Mouse (Mus musculus): ENCODE measurements around the gene Ifnz.
"Not testable (repeated sequence)": the region's sequence is repeated elsewhere in the genome, so short reads cannot be mapped to it uniquely, and the experiment has no call there.

Gene Ifnz

GRCm38 (mm10) chr4:88781831-88782230 is at the start of gene Ifnz:
TSS of gene Ifnz (plus strand) at chr4:88782131.
- DNase-seq (ENCODE audit: low spot score) = not testable (repeated sequence)

GRCm38 (mm10) chr4:88738480-88738879 is 43.5 kb upstream of the Ifnz start:
- peak; percentile 77 for DNase-seq (ENCODE audit: low spot score)

- DNase-seq (ENCODE audit: low spot score) = no peak
Observed at GRCm38 (mm10) chr4:88739036-88739435, 42.9 kb upstream of the Ifnz start.

DNA sequence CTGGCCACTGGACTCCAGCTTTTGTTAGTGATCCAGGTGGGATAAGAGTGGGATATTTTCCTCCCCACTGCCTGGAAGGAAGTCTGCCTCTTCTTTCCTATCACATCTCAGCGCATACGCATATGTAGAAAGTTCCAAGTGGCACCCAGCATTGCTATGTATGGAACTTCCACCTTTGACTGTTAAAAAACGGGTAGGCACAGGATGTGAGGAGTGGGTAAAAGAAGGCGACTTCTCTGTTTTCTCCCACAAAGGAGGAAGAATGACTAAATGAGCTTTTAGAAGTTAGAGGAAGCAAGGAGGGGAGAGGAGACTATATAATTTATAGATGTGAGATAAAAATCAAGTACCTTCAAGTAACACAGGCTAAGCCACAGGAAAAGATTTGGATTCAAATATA is 40.5 kb upstream of the Ifnz start:
- DNase-seq (ENCODE audit: low spot score) = no peak

DNA sequence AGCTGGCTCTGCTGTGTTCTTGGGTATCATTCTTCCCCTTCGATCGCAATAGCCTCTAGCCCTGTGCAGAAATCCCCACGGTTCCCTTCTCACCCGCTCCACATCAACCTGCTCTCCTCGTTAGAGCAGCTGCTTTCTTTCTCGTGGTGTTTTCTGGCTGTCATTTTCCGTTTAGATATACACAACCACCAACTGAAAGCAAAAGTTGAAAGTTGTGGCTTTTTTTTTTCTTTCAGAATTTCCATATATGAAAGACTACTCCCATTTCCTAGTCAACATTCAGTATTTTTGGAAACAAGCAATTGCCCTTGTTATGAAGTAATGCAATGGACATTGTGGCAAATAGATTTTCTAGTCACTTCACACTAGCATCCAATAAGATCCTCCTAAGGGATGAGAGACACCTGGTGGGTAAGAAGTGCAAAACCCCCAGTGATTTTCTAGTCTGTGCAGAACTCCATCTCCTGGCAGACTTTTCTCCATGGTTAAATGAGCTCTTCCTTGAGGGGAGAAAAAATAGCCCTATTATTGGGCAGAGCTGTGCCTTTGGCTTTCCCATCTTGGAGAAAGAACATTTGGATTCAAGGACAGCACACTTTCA is 39.1 kb upstream of the Ifnz start:
- no peak for DNase-seq (ENCODE audit: low spot score)

GRCm38 (mm10) chr4:88744207-88744606 is 37.7 kb upstream of the Ifnz start:
- no peak for DNase-seq (ENCODE audit: low spot score)

- no peak for DNase-seq (ENCODE audit: low spot score)
Observed at GRCm38 (mm10) chr4:88749926-88750325, 32.0 kb upstream of the Ifnz start.

DNA sequence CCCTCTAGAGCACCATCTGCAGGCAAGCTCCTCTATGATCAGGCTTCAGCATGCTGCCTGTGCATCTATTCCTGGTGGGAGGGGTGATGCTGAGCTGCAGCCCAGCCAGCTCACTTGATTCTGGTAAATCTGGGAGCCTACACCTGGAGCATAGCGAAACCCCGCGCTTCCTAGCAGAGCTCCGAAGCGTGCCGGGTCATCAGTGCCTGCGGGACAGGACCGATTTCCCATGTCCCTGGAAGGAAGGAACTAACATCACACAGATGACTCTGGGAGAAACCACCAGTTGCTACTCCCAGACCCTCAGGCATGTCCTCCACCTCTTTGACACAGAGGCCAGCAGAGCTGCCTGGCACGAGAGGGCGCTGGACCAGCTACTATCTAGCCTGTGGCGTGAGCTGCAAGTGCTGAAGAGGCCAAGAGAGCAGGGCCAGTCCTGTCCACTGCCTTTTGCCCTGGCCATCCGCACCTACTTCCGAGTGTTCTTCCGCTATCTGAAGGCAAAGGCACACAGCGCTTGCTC is 27.1 kb upstream of the Ifnz start, which contains the start of gene Gm13271:
Gene Gm13271 (plus strand): TSS at position 51 of the 523 bp plus-strand sequence.
- DNase-seq (ENCODE audit: low spot score) = not testable (repeated sequence)

DNA sequence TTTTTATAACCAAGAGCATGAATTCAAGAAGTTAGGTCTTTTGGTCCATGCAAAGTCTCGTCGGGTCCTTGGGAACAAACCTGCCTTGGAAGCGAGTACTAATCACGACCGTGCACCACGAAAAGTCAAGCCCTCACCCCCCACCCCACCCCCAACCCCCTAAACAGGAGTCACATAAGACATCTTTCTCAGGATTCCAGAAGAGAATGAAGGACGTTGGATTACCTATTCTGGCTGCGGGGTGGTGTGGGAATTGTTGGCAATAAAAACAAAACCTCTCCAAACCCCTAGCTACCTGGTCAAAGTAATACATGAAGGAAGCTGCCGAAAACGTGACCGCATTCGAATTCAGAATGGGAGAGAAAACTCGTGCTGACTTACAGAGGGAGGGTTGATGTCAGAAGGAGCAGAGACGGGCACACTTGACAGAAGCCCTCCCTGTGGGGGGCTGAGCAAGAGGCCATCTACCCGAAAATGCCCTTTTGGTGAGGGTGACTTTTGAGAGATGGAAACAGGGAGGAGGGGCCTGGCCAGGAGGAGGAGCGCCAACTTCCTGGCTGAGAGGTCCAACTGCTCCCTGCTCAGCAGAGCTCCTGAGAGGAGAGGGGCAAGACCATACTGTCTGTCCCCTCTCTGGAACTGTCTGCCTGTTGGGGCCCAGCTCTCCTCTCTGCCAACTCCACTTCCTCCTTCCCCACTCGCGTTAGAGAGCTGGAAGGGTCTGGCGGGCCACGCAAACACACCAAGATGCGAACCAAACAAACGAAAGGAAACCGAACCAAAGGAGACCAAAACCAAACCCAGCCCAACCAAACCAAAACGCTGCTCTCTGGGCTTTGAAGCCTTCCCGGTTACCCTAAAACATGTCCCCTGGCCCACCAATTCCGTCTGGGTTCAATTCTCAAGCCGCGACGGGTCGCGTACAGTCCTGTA is 25.1 kb upstream of the Ifnz start:
- not testable (repeated sequence) for DNase-seq (ENCODE audit: low spot score)

DNA sequence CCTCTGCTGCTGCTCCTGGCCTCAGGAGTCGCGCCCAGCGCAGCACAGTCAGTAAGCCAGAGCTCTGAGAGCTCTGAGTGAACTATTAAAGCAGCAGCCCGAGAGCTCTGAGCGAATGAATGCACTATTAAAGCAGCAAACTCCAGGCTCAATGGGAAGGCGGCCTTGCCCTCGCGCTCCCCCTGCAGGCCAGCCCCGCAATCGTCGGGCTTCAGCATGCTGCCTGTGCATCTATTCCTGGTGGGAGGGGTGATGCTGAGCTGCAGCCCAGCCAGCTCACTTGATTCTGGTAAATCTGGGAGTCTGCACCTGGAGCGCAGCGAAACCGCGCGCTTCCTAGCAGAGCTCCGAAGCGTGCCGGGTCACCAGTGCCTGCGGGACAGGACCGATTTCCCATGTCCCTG is 24.3 kb upstream of the Ifnz start:
- not testable (repeated sequence) for DNase-seq (ENCODE audit: low spot score)

GRCm38 (mm10) chr4:88758751-88759150 is 23.2 kb upstream of the Ifnz start:
- DNase-seq (ENCODE audit: low spot score) = not testable (repeated sequence)

DNA sequence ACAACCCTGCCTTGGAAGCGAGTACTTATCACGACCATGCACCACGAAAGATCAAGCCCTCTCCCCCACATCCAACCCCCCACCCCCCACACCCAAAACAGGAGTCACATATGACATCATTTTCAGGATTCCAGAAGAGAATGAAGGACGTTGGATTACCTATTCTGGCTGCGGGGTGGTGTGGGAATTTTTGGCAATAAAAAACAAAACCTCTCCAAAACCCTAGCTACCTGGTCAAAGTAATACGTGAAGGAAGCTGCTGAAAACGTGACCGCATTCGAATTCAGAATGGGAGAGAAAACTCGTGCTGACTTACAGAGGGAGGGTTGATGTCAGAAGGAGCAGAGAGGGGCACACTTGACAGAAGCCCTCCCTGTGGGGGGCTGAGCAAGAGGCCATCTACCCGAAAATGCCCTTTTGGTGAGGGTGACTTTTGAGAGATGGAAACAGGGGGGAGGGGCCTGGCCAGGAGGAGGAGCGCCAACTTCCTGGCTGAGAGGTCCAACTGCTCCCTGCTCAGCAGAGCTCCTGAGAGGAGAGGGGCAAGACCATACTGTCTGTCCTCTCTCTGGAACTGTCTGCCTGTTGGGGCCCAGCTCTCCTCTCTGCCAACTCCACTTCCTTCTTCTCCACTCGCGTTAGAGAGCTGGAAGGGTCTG is 22.2 kb upstream of the Ifnz start, which contains the start of gene Gm13283:
Gene Gm13283 (plus strand): TSS at position 510 of the 659 bp plus-strand sequence.
- DNase-seq (ENCODE audit: low spot score) = not testable (repeated sequence)

GRCm38 (mm10) chr4:88760431-88760830 is 21.5 kb upstream of the Ifnz start:
- not testable (repeated sequence) for DNase-seq (ENCODE audit: low spot score)

DNA sequence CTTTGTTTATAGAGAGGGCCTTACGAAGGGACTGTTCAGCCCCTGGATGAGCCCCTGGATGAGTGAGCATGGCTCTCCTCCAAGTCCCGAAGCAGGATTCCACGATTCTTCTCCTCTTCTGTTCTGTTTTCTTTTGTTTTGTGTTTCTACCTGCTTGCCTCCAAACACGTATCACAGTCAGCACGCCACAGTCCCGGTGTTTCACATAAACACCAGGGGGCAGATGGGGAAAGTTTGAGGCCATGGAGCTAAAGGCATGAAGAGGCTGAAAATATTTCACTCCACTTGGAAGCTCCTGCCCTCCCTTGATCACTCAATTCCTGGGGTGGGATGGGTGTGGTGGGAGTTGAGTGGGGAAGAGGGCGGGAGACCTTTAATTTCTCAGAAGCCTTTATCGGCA is 20.2 kb upstream of the Ifnz start:
- DNase-seq (ENCODE audit: low spot score) = not testable (repeated sequence)

DNA sequence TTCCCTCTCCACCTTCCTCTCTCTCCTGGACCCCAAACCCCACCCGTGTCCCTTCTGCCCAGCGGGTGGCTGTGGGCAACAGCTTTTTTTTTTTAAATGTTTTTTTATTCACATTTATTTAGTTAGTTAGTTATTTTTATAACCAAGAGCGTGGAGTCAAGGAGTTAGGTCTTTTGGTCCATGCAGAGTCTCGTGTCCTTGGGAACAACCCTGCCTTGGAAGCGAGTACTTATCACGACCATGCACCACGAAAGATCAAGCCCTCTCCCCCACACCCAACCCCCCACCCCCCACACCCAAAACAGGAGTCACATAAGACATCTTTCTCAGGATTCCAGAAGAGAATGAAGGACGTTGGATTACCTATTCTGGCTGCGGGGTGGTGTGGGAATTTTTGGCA is 19.6 kb upstream of the Ifnz start:
- not testable (repeated sequence) for DNase-seq (ENCODE audit: low spot score)

DNA sequence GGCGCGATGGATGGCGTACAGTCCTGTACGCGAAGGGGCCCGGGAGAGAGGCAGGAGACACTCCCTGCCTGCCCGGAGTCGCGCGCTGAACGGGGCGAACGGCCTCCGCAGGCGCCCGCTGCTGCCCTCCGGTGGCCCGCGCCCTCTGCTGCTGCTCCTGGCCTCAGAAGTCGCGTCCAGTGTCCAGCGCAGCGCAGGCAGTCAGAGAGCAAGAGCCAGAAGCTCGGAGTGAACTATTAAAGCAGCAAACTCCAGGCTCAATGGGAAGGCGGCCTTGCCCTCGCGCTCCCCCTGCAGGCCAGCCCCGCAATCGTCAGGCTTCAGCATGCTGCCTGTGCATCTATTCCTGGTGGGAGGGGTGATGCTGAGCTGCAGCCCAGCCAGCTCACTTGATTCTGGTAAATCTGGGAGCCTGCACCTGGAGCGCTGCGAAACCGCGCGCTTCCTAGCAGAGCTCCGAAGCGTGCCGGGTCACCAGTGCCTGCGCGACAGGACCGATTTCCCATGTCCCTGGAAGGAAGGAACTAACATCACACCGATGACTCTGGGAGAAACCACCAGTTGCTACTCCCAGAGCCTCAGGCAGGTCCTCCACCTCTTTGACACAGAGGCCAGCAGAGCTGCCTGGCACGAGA is 18.4 kb upstream of the Ifnz start:
- DNase-seq (ENCODE audit: low spot score) = peak; percentile 29

GRCm38 (mm10) chr4:88773534-88773933 is 8.4 kb upstream of the Ifnz start, which contains the start of gene Gm13290:
TSS of gene Gm13290 (plus strand) at chr4:88773834.
- not testable (repeated sequence) for DNase-seq (ENCODE audit: low spot score)

DNA sequence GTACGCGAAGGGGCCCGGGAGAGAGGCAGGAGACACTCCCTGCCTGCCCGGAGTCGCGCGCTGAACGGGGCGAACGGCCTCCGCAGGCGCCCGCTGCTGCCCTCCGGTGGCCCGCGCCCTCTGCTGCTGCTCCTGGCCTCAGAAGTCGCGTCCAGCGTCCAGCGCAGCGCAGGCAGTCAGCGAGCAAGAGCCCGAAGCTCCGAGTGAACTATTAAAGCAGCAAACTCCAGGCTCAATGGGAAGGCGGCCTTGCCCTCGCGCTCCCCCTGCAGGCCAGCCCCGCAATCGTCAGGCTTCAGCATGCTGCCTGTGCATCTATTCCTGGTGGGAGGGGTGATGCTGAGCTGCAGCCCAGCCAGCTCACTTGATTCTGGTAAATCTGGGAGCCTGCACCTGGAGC is 5.3 kb upstream of the Ifnz start, which contains the start of gene Gm13289:
Gene Gm13289 (plus strand): TSS at position 301 of the 400 bp plus-strand sequence.
- DNase-seq (ENCODE audit: low spot score) = not testable (repeated sequence)

DNA sequence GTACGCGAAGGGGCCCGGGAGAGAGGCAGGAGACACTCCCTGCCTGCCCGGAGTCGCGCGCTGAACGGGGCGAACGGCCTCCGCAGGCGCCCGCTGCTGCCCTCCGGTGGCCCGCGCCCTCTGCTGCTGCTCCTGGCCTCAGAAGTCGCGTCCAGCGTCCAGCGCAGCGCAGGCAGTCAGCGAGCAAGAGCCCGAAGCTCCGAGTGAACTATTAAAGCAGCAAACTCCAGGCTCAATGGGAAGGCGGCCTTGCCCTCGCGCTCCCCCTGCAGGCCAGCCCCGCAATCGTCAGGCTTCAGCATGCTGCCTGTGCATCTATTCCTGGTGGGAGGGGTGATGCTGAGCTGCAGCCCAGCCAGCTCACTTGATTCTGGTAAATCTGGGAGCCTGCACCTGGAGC is 2.4 kb upstream of the Ifnz start, which contains the start of gene Gm13272:
Gene Gm13272 (plus strand): TSS at position 301 of the 400 bp plus-strand sequence.
- not testable (repeated sequence) for DNase-seq (ENCODE audit: low spot score)

DNA sequence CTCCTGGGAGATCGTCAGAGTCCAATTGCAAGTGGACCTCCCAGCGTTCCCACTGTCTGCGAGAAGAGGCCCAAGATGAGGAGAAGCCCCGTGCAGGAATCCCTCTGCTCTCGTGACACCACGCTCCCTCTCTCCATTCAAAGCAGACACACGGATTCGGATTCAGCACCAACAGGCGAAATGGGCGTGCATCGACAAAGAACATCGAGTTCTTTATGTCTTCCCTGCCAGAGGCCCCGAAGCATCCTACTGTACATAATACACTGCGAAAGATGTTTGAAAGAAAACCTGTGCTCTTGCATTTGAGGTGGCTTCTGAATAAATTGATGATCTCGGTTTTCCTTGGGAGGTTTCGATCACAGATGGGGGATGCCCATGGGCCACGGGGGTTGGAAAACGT is 1.6 kb upstream of the Ifnz start:
- DNase-seq (ENCODE audit: low spot score) = not testable (repeated sequence)

GRCm38 (mm10) chr4:88782335-88782734 is 404 bp downstream of the Ifnz start:
- not testable (repeated sequence) for DNase-seq (ENCODE audit: low spot score)

All from retina, embryonic 14.5 days (tissue).